Mouse (Mus musculus): ENCODE measurements at regions not wholly inside any gene's neighbourhood (a gene's known extent, or its start where the extent isn't known, plus 50 kb on each side); places are given as distances from the start of the nearest gene placed in this dataset.

DNA sequence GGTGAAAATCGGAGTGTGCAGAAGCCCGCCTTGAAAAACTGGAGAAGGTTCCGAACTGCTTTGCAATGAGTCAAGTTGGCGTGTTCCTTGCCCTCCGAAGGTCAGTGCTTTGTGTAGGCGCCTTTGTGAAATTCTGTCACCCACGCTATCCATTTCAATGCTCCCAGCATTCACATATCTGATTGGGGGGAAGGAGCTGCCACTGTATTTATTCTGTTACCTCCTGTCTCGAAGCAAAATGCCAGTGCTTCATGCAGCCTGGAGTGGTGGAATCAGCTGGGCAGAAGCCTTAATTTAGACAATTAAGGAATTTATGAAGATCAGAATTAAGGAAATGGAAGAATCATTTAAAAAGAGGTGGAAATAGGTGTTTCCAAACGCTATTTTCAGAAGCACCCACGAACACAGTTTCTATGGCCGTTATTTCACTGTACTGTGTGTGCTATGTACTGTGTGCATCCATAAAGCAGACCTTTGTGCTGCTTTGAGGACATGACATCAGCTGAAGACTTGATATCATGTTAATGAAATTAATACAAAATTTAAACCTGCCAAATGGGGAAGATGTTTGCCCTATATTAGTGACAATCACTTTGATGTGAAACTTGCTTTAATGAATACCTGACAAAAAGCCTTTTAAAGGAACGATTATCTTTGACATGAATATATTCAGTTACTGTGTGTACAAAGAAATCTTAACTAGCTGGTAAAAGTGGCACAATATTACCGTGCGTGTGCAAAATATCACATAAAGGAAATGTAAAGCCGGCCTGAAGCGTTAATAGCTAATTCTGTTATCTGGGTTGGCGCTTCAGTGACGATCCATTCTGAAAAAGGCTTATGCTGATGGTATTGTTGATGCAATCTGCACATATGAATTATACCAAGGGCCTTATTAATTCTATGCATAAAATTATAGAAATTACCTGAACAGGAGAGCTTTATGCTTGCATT lies 72.9 kb upstream of the Gls start:
- no peaks in the 10 kb centered on the region for H3K36me3 ChIP-seq (ENCODE audit: control insufficient read depth, insufficient read depth, low read length)
- WGBS, result 81% methylated on average over 18 of the region's 18 CpGs
- TF ChIP-seq POLR2A (IDR thresholded peaks at IDR 0.05; ENCODE audit: low read depth, low read length), result no peak
- no peak for TF ChIP-seq CTCF (conservative IDR thresholded peaks at IDR 0.05; ENCODE audit: insufficient read depth, insufficient read length, low read depth, low read length)

DNA sequence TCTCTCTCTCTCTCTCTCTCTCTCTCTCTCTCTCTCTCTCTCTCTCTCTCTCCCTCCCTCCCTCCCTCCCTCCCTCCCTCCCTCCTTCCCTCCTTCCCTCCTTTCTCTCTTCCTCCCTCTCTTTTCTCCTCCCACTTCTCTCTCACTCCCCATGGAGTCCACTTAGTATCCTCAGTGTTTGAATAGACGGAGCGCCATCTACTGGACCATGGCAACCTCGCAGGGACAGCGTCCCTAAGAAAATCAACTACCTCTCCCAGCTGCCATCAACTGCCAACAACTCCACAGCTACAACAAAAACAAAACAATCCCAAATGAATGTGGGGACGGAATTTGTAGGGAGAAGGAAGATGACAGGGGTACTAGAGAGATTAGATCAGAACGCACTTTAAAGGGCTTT lies 69.5 kb upstream of the Gls start:
- Histone ChIP-seq H3K4me1 (ENCODE audit: control insufficient read depth, insufficient read depth, low read length) (no peaks in the 10 kb centered on the region), H3K27me3 (replicated peaks; ENCODE audit: control insufficient read depth, insufficient read depth, low read length) (no peaks in the 10 kb centered on the region), H3K4me3 (ENCODE audit: insufficient read depth, low read depth, low read length) (no peak overlapping the region), H3K36me3 (ENCODE audit: control insufficient read depth, insufficient read depth, low read length) (no peaks in the 10 kb centered on the region), H3K27ac (ENCODE audit: insufficient read depth, low read depth, low read length) (no peak overlapping the region)
- TF ChIP-seq CTCF (conservative IDR thresholded peaks at IDR 0.05; ENCODE audit: insufficient read depth, insufficient read length, low read depth, low read length) (peak; percentile 88), POLR2A (IDR thresholded peaks at IDR 0.05; ENCODE audit: low read depth, low read length) (no peak)
- peak; percentile 88 for DNase-seq
- whole genome bisulfite sequencing, result 5% methylated on average over 6 of the region's 6 CpGs

More for the DNA sequence above, 72.9 kb upstream of the Gls start:
- DNase-seq, result no peak
- Histone ChIP-seq H3K27ac (ENCODE audit: insufficient read depth, low read depth, low read length) (no peak overlapping the region), H3K27me3 (replicated peaks; ENCODE audit: control insufficient read depth, insufficient read depth, low read length) (no peaks in the 10 kb centered on the region), H3K4me1 (ENCODE audit: control insufficient read depth, insufficient read depth, low read length) (no peaks in the 10 kb centered on the region), H3K4me3 (ENCODE audit: insufficient read depth, low read depth, low read length) (no peak overlapping the region)

DNA sequence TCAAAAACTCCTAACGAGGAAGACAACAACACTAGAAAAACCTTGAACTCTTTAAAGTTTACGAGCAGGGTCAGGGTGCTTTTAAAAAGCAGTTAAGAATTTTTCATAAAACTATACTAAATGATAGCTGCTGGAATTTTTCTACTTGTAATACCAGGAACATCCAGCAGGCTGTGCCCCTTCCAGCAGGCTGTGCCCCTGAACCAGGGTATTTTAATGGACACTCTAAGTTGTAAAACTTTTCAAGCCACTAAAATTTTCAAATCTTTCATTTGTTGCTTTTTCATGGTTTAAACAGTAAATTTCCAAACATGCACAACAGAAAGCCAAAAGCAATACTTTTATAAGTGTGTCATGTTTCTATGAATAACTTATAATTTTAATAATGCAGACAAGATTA lies 68.2 kb upstream of the Gls start:
- Histone ChIP-seq H3K27ac (ENCODE audit: insufficient read depth, low read depth, low read length) (no peak overlapping the region), H3K4me3 (ENCODE audit: insufficient read depth, low read depth, low read length) (no peak overlapping the region), H3K27me3 (replicated peaks; ENCODE audit: control insufficient read depth, insufficient read depth, low read length) (no peaks in the 10 kb centered on the region), H3K4me1 (ENCODE audit: control insufficient read depth, insufficient read depth, low read length) (no peaks in the 10 kb centered on the region), H3K36me3 (ENCODE audit: control insufficient read depth, insufficient read depth, low read length) (no peaks in the 10 kb centered on the region)
- no peak for TF ChIP-seq POLR2A (IDR thresholded peaks at IDR 0.05; ENCODE audit: low read depth, low read length)
- TF ChIP-seq CTCF (conservative IDR thresholded peaks at IDR 0.05; ENCODE audit: insufficient read depth, insufficient read length, low read depth, low read length), result peak; percentile 62
- 77% methylated on average over 2 of the region's 2 CpGs for WGBS
- no peak for DNase-seq

DNA sequence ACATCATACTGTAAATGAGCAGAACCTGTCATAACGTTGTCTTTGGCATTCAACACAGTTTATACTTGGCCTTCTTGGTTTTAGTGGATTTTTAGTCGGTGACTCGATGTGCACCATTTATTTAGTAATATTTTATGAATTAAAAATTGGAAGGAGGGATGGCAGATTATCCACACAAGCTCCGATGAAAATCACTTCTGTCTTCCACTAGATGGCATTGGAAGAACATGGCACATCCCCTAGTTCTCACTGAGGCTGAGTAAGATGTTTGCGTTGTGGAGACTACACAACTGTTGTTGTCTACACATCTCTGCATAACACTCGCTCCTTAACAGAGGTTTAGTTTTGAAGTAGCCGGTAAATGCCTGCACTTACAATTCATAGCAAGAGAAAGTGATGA lies 66.5 kb upstream of the Gls start:
- H3K4me1 ChIP-seq (ENCODE audit: control insufficient read depth, insufficient read depth, low read length), result no peaks in the 10 kb centered on the region
- TF ChIP-seq POLR2A (IDR thresholded peaks at IDR 0.05; ENCODE audit: low read depth, low read length) (no peak), CTCF (conservative IDR thresholded peaks at IDR 0.05; ENCODE audit: insufficient read depth, insufficient read length, low read depth, low read length) (no peak)
- no peaks in the 10 kb centered on the region for H3K27me3 ChIP-seq (replicated peaks; ENCODE audit: control insufficient read depth, insufficient read depth, low read length)
- no peak overlapping the region for H3K4me3 ChIP-seq (ENCODE audit: insufficient read depth, low read depth, low read length)
- 57% methylated on average over 7 of the region's 7 CpGs for WGBS
- H3K27ac ChIP-seq (ENCODE audit: insufficient read depth, low read depth, low read length), result no peak overlapping the region
- no peaks in the 10 kb centered on the region for H3K36me3 ChIP-seq (ENCODE audit: control insufficient read depth, insufficient read depth, low read length)
- no peak for DNase-seq

DNA sequence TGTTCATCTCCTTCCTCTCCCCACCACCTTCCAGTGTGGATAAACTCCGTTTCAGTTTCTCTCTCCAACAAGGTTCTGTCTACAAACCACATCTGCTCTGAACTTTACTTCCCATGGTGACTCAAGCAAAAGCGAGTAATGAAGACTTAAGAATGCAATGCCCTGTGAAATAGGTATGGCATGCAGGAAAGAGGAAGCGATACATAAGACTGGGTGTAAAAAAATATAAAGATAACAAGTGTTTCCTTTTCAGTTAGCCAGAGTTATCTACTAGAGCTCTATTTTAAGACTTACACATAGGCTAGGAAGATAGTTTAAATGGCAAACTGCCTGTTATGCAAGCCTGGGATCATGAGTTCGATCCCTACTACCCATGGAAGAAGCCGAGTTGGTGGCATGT lies 65.3 kb upstream of the Gls start:
- H3K4me1 ChIP-seq (ENCODE audit: control insufficient read depth, insufficient read depth, low read length), result peaks cover 6% of the 10 kb centered on the region; the same call in 1 of the 2 replicates
- TF ChIP-seq POLR2A (IDR thresholded peaks at IDR 0.05; ENCODE audit: low read depth, low read length) (no peak), CTCF (conservative IDR thresholded peaks at IDR 0.05; ENCODE audit: insufficient read depth, insufficient read length, low read depth, low read length) (no peak)
- WGBS, result 84% methylated on average over 5 of the region's 5 CpGs
- no peaks in the 10 kb centered on the region for H3K36me3 ChIP-seq (ENCODE audit: control insufficient read depth, insufficient read depth, low read length)
- no peak overlapping the region for H3K4me3 ChIP-seq (ENCODE audit: insufficient read depth, low read depth, low read length)
- no peaks in the 10 kb centered on the region for H3K27me3 ChIP-seq (replicated peaks; ENCODE audit: control insufficient read depth, insufficient read depth, low read length)
- H3K27ac ChIP-seq (ENCODE audit: insufficient read depth, low read depth, low read length), result no peak overlapping the region
- DNase-seq, result no peak

DNA sequence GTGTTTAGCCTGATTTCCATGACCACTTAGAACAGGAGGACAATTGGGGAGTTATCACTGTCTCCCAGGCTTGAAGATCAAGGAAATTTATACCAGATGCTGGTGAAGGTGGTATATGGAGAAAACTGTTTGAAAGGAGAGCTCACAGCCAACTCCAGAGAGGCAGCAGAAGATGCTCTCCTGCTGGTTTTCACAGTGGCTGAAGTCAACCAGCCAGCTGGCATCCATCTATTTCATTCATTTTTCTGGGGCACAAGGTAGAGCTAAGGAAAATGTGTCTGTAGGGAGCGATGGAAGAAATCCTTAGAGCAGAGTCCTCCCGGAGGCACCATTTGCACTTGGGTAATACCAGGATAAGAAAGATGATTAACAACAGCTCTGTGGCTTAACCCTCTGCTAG lies 63.1 kb upstream of the Gls start:
- Histone ChIP-seq H3K4me3 (ENCODE audit: insufficient read depth, low read depth, low read length) (no peak overlapping the region), H3K27ac (ENCODE audit: insufficient read depth, low read depth, low read length) (no peak overlapping the region), H3K27me3 (replicated peaks; ENCODE audit: control insufficient read depth, insufficient read depth, low read length) (no peaks in the 10 kb centered on the region), H3K4me1 (ENCODE audit: control insufficient read depth, insufficient read depth, low read length) (peaks cover 11% of the 10 kb centered on the region; the same call in 1 of the 2 replicates), H3K36me3 (ENCODE audit: control insufficient read depth, insufficient read depth, low read length) (no peaks in the 10 kb centered on the region)
- 64% methylated on average over 2 of the region's 2 CpGs for WGBS
- no peak for DNase-seq
- TF ChIP-seq POLR2A (IDR thresholded peaks at IDR 0.05; ENCODE audit: low read depth, low read length) (no peak), CTCF (conservative IDR thresholded peaks at IDR 0.05; ENCODE audit: insufficient read depth, insufficient read length, low read depth, low read length) (no peak)

DNA sequence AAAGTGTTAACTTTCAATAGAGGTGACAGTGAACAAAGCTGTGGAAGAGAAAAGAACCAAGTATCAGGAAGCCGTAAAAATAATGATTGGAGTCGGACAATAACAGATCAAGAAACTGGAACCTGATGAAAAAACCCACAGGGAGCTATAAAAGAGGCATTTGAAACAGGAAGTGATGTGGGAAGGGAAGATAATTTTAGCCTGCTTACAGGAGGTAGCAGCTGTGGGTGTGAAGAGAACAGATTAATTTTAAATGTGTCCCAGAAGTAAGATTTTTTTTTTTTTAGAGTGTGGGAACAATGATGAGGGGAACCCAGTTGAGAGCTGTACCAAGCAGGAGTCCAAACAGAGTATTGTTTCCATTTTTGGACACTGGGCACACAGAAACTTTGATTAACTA lies 61.5 kb upstream of the Gls start:
- peaks cover 11% of the 10 kb centered on the region; the same call in 1 of the 2 replicates for H3K4me1 ChIP-seq (ENCODE audit: control insufficient read depth, insufficient read depth, low read length)
- no peak overlapping the region for H3K27ac ChIP-seq (ENCODE audit: insufficient read depth, low read depth, low read length)
- TF ChIP-seq POLR2A (IDR thresholded peaks at IDR 0.05; ENCODE audit: low read depth, low read length), result no peak
- TF ChIP-seq CTCF (conservative IDR thresholded peaks at IDR 0.05; ENCODE audit: insufficient read depth, insufficient read length, low read depth, low read length), result no peak
- 48% methylated on average over 2 of the region's 2 CpGs for WGBS
- no peaks in the 10 kb centered on the region for H3K27me3 ChIP-seq (replicated peaks; ENCODE audit: control insufficient read depth, insufficient read depth, low read length)
- DNase-seq, result no peak
- H3K36me3 ChIP-seq (ENCODE audit: control insufficient read depth, insufficient read depth, low read length), result no peaks in the 10 kb centered on the region
- no peak overlapping the region for H3K4me3 ChIP-seq (ENCODE audit: insufficient read depth, low read depth, low read length)
